Mouse (Mus musculus) kidney, adult 2 months (tissue): ENCODE measurements around the gene Gm10031.
"Not testable (repeated sequence)": the region's sequence is repeated elsewhere in the genome, so short reads cannot be mapped to it uniquely, and the experiment has no call there.

ENCODE experiments used
- CTCF ChIP-seq: fragments of 200-500 bp; conservative IDR thresholded peaks from 2 replicates; pipeline ENCODE4 v1.5.1; 2011; ENCODE audit warnings: low read depth, mild to moderate bottlenecking, control low read depth, low read length, moderate library complexity, mixed read lengths; ENCODE audit not compliant: insufficient read depth, insufficient read length
- POLR2A ChIP-seq: fragments of 200-500 bp; IDR thresholded peaks from one replicate; pipeline ENCODE4 v1.6.1; 2011; ENCODE audit warnings: low read depth, low read length, control low read depth

GRCm38 (mm10) chr1:156532476-156533175, 8.8 kb downstream of the Gm10031 start:
- TF ChIP-seq POLR2A, CTCF: not testable (repeated sequence)
